Mouse (Mus musculus): ENCODE measurements around the gene Ebf4. TPM values are rescaled to one million over a fixed set of nuclear protein-coding genes. Genes with fewer than 3 reads are reported as not detected.

Gene Ebf4
- polyA plus RNA-seq, 1 experiment, result not detected

DNA sequence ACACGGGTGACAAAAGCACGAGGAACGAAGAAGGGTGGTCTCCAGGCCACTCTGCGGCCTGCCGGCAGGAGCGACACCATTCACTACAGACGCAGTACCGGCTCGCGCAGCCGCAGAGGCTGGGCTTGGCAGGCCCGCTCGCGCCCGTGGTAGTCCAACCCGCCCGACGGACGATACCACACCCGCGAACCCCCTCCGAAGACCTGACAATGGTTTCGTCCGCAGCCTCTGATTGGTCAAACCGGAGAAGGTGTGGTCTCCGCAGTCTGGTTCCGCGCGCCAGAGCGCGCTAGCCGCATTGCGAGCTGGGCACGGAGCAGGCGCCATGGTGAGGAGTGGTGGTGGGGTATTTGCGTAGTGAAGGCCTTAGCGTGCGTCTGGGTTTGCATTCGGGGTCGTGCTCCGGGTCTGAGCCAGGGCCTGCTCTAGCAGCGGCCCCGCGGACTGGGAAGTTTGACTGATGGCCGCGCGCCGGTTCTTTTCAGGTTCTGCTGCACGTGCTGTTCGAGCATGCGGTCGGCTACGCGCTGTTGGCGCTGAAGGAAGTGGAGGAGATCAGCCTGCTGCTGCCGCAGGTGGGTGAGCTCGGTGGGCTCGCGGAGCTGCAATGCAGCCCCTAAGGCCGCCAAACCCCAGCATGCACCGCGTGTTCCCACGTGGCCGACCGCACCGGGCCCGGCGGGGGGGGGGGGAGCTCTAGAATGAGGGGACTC is 20.7 kb upstream of the Ebf4 start, which contains the start of gene Nop56:
Gene Nop56 (plus strand): TSS at position 282 of the 713 bp plus-strand sequence.
- TF ChIP-seq TAL1 (IDR thresholded peaks at IDR 0.05; ENCODE audit: low read length) (no peak), GATA1 (IDR thresholded peaks at IDR 0.05; ENCODE audit: low read length) (no peak)
- H3K36me3 ChIP-seq (ENCODE audit: control insufficient read depth), result peaks cover 42% of the 10 kb centered on the region
- H3K4me3 ChIP-seq (replicated peaks), result peak within 1 kb of the TSS; percentile 82
- no peaks in the 10 kb centered on the region for H3K27me3 ChIP-seq (ENCODE audit: control insufficient read depth)
- H3K9me3 ChIP-seq (ENCODE audit: control insufficient read depth, low read length), result no peaks in the 10 kb centered on the region
- peaks cover 45% of the 10 kb centered on the region for H3K4me1 ChIP-seq (ENCODE audit: control insufficient read depth)

GRCm38 (mm10) chr2:130274862-130275261 is 20.1 kb upstream of the Ebf4 start:
- Histone ChIP-seq H3K4me3 (replicated peaks) (peak overlapping the region; percentile 82), H3K36me3 (ENCODE audit: control insufficient read depth) (peaks cover 48% of the 10 kb centered on the region), H3K27me3 (ENCODE audit: control insufficient read depth) (no peaks in the 10 kb centered on the region), H3K9me3 (ENCODE audit: control insufficient read depth, low read length) (no peaks in the 10 kb centered on the region), H3K4me1 (ENCODE audit: control insufficient read depth) (peaks cover 50% of the 10 kb centered on the region)
- TF ChIP-seq TAL1 (IDR thresholded peaks at IDR 0.05; ENCODE audit: low read length) (no peak), GATA1 (IDR thresholded peaks at IDR 0.05; ENCODE audit: low read length) (no peak)

DNA sequence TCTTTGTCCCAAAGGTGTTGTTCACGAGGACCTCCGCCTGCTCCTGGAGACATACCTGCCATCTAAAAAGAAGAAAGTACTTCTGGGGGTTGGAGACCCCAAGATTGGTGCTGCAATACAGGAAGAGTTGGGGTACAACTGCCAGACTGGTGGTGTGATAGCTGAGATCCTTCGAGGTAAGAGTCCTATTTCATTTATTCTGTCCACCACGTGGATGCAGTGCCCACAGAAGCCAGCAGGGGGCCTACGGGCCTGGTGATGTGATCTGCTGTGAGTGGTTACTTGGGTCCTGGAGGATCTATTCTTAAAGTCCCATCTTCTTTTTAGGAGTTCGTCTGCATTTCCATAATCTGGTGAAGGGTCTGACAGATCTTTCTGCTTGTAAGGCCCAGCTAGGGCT is 19.3 kb upstream of the Ebf4 start:
- peaks cover 55% of the 10 kb centered on the region for H3K4me1 ChIP-seq (ENCODE audit: control insufficient read depth)
- peaks cover 56% of the 10 kb centered on the region for H3K36me3 ChIP-seq (ENCODE audit: control insufficient read depth)

DNA sequence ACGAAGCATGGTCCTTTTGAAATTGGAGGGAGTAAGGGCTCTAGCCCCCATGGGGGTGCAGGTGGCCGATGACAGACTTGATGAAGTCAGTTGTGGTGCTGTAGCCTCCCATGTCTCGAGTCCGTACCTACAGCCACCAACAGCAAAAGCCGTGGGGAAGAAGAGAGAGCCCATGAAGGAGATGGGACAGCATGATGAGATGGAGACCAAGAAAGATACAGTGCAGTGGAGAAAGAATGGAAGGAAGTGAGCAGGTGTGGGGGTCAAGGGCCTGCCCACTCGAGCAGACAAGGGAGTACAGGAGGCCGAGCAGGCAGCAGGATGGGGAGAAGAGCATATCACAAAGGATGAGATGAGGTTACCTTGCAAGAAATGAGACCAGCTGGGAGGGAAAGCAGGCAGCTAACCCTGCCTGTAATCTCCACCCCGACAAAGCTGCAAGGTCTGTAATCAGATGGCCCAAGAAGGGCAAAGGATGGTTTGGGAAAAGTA is 15.3 kb upstream of the Ebf4 start:
- H3K4me3 ChIP-seq (replicated peaks), result no peak overlapping the region
- no peaks in the 10 kb centered on the region for H3K9me3 ChIP-seq (ENCODE audit: control insufficient read depth, low read length)
- TF ChIP-seq GATA1 (IDR thresholded peaks at IDR 0.05; ENCODE audit: low read length) (no peak), TAL1 (IDR thresholded peaks at IDR 0.05; ENCODE audit: low read length) (no peak)
- H3K27me3 ChIP-seq (ENCODE audit: control insufficient read depth), result no peaks in the 10 kb centered on the region
- peaks cover 79% of the 10 kb centered on the region for H3K36me3 ChIP-seq (ENCODE audit: control insufficient read depth)
- peaks cover 63% of the 10 kb centered on the region for H3K4me1 ChIP-seq (ENCODE audit: control insufficient read depth)

More for the DNA sequence above, 19.3 kb upstream of the Ebf4 start:
- Histone ChIP-seq H3K4me3 (replicated peaks) (peak overlapping the region; percentile 82), H3K9me3 (ENCODE audit: control insufficient read depth, low read length) (no peaks in the 10 kb centered on the region), H3K27me3 (ENCODE audit: control insufficient read depth) (no peaks in the 10 kb centered on the region)
- TF ChIP-seq TAL1 (IDR thresholded peaks at IDR 0.05; ENCODE audit: low read length) (no peak), GATA1 (IDR thresholded peaks at IDR 0.05; ENCODE audit: low read length) (no peak)

DNA sequence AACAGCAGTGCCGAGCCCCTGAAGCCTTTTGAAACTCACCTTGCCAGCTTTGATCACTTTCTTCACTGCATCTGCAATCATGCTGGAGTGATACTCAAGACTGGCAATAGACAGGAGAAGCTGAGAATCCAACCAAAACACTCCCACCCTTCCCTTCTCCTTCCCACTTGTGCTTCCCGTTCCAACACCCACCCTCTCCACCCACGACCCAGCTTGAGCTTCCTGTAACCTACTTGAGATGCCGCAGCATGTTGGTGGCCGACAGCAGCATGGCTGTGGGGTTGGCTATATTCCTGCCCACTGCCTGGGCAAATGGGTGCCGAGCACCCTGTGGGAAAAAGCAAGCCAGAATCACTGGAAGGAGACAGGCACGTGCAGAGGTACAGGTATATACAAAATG is 14.7 kb upstream of the Ebf4 start:
- Histone ChIP-seq H3K36me3 (ENCODE audit: control insufficient read depth) (peaks cover 75% of the 10 kb centered on the region), H3K4me3 (replicated peaks) (no peak overlapping the region), H3K9me3 (ENCODE audit: control insufficient read depth, low read length) (no peaks in the 10 kb centered on the region), H3K4me1 (ENCODE audit: control insufficient read depth) (peaks cover 63% of the 10 kb centered on the region), H3K27me3 (ENCODE audit: control insufficient read depth) (no peaks in the 10 kb centered on the region)
- no peak for TF ChIP-seq GATA1 (IDR thresholded peaks at IDR 0.05; ENCODE audit: low read length)
- no peak for TF ChIP-seq TAL1 (IDR thresholded peaks at IDR 0.05; ENCODE audit: low read length)

DNA sequence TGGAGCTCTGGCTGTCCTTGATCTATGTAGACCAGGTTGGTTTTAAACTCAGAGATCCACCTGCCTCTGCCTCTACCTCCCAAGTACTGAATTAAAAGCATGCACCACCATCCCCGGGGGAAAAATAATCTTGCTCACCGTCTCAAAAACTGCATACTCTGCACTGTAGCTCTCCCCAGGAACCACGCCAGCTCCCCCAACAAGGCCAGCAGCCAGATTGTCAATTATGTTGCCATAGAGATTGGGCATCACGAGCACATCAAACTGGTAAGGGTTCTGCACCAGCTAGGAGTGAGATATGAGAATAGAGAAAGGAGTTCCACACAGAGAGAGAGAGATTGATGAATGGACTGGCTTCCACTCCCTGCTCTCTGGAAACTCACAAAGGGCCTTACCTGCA is 14.2 kb upstream of the Ebf4 start:
- no peak for TF ChIP-seq TAL1 (IDR thresholded peaks at IDR 0.05; ENCODE audit: low read length)
- Histone ChIP-seq H3K4me3 (replicated peaks) (no peak overlapping the region), H3K27me3 (ENCODE audit: control insufficient read depth) (no peaks in the 10 kb centered on the region), H3K36me3 (ENCODE audit: control insufficient read depth) (peaks cover 69% of the 10 kb centered on the region), H3K9me3 (ENCODE audit: control insufficient read depth, low read length) (no peaks in the 10 kb centered on the region), H3K4me1 (ENCODE audit: control insufficient read depth) (peaks cover 63% of the 10 kb centered on the region)

- Histone ChIP-seq H3K36me3 (ENCODE audit: control insufficient read depth) (peaks cover 39% of the 10 kb centered on the region), H3K27me3 (ENCODE audit: control insufficient read depth) (peaks cover 4% of the 10 kb centered on the region), H3K4me1 (ENCODE audit: control insufficient read depth) (peaks cover 47% of the 10 kb centered on the region), H3K9me3 (ENCODE audit: control insufficient read depth, low read length) (no peaks in the 10 kb centered on the region), H3K4me3 (replicated peaks) (peak within 1 kb of the TSS; percentile 70)
- TF ChIP-seq GATA1 (IDR thresholded peaks at IDR 0.05; ENCODE audit: low read length), result no peak
- TF ChIP-seq TAL1 (IDR thresholded peaks at IDR 0.05; ENCODE audit: low read length), result no peak
Measured at GRCm38 (mm10) chr2:130283854-130284654, 10.9 kb upstream of the Ebf4 start, which contains the start of gene Idh3b. Gene Idh3b (minus strand): TSS chr2:130284547.

DNA sequence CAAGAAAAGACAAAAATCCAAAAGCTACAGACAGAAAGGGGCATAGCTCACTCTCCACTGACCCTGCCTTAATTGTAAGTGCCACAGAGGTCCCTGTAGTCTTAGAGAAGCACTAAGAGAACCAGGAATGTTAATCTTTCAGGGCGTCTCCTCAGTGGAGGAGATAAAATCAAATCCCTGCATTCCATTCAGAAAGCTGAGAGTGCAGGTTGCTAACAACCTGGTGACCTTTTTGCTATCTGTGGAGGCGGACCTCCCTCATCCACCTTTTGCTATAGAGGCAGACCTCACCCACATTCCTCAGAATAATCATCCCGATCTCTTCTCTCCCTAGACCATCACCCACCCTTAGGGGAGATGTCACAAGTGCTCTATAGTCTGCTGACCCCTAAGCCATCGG is 5.9 kb upstream of the Ebf4 start:
- H3K4me3 ChIP-seq (replicated peaks), result no peak overlapping the region
- TF ChIP-seq TAL1 (IDR thresholded peaks at IDR 0.05; ENCODE audit: low read length) (no peak), GATA1 (IDR thresholded peaks at IDR 0.05; ENCODE audit: low read length) (no peak)
- no peaks in the 10 kb centered on the region for H3K36me3 ChIP-seq (ENCODE audit: control insufficient read depth)
- H3K27me3 ChIP-seq (ENCODE audit: control insufficient read depth), result peaks cover 45% of the 10 kb centered on the region
- peaks cover 14% of the 10 kb centered on the region for H3K4me1 ChIP-seq (ENCODE audit: control insufficient read depth)
- no peaks in the 10 kb centered on the region for H3K9me3 ChIP-seq (ENCODE audit: control insufficient read depth, low read length)

- no peaks in the 10 kb centered on the region for H3K4me1 ChIP-seq (ENCODE audit: control insufficient read depth)
- H3K27me3 ChIP-seq (ENCODE audit: control insufficient read depth), result peaks cover 68% of the 10 kb centered on the region
- H3K9me3 ChIP-seq (ENCODE audit: control insufficient read depth, low read length), result peaks cover 6% of the 10 kb centered on the region; the same call in 1 of the 2 replicates
- no peak for TF ChIP-seq TAL1 (IDR thresholded peaks at IDR 0.05; ENCODE audit: low read length)
- TF ChIP-seq GATA1 (IDR thresholded peaks at IDR 0.05; ENCODE audit: low read length), result no peak
- H3K36me3 ChIP-seq (ENCODE audit: control insufficient read depth), result no peaks in the 10 kb centered on the region
- no peak overlapping the region for H3K4me3 ChIP-seq (replicated peaks)
Measured at GRCm38 (mm10) chr2:130291434-130291833, 3.5 kb upstream of the Ebf4 start.
